Mouse (Mus musculus) WW6 (cell line): ENCODE data around the gene Lcn2.

Source experiments
- DNase-seq: peaks from one replicate; pipeline ENCODE4 v3.0.0-alpha.2; 2013; ENCODE audit warnings: low read depth, low spot score

The Lcn2 gene

GRCm38 (mm10) chr2:32387706-32388490 is at the start of gene Lcn2:
Lcn2 (minus strand) TSS chr2:32388252.
- no peak for DNase-seq

- DNase-seq: no peak
Measured at GRCm38 (mm10) chr2:32437612-32438166, 49.6 kb upstream of the Lcn2 start.

- no peak for DNase-seq
Measured at GRCm38 (mm10) chr2:32436686-32437372, 48.8 kb upstream of the Lcn2 start.

- peak; percentile 54 for DNase-seq
Measured at GRCm38 (mm10) chr2:32430701-32431676, 42.9 kb upstream of the Lcn2 start.

- no peak for DNase-seq
Measured at GRCm38 (mm10) chr2:32429215-32429891, 41.3 kb upstream of the Lcn2 start.

- DNase-seq: no peak
Measured at GRCm38 (mm10) chr2:32428262-32428722, 40.2 kb upstream of the Lcn2 start.

GRCm38 (mm10) chr2:32427720-32428119 is 39.7 kb upstream of the Lcn2 start:
- no peak for DNase-seq

GRCm38 (mm10) chr2:32426141-32426540 is 38.1 kb upstream of the Lcn2 start:
- no peak for DNase-seq

- no peak for DNase-seq
Measured at GRCm38 (mm10) chr2:32425568-32425967, 37.5 kb upstream of the Lcn2 start.

- DNase-seq: no peak
Measured at GRCm38 (mm10) chr2:32424796-32425195, 36.7 kb upstream of the Lcn2 start.

GRCm38 (mm10) chr2:32423481-32424331 is 35.7 kb upstream of the Lcn2 start:
- peak; percentile 46 for DNase-seq

- DNase-seq: no peak
Measured at GRCm38 (mm10) chr2:32421851-32422251, 33.8 kb upstream of the Lcn2 start.

GRCm38 (mm10) chr2:32420647-32421046 is 32.6 kb upstream of the Lcn2 start:
- DNase-seq: no peak

- DNase-seq: no peak
Measured at GRCm38 (mm10) chr2:32420066-32420608, 32.1 kb upstream of the Lcn2 start.

GRCm38 (mm10) chr2:32419359-32419758 is 31.3 kb upstream of the Lcn2 start:
- no peak for DNase-seq

GRCm38 (mm10) chr2:32418430-32419151 is 30.5 kb upstream of the Lcn2 start:
- DNase-seq: no peak

- DNase-seq: no peak
Measured at GRCm38 (mm10) chr2:32417486-32417885, 29.4 kb upstream of the Lcn2 start.

GRCm38 (mm10) chr2:32416556-32416955 is 28.5 kb upstream of the Lcn2 start:
- no peak for DNase-seq

GRCm38 (mm10) chr2:32415801-32416200 is 27.7 kb upstream of the Lcn2 start:
- DNase-seq: no peak
